Mouse (Mus musculus) heart, embryonic 10.5 days (tissue): ENCODE measurements around the gene Vwf. TPM values are rescaled to one million over a fixed set of nuclear protein-coding genes. Genes with fewer than 3 reads are reported as not detected.

Experiments used
- polyA plus RNA-seq: library from polyadenylated mRNA; unstranded; fragments of >200 nt; fragmentation: Nextera tagmentation; extraction: Ambion mirVana; gene quantifications from 2 replicates; pipeline ENCODE4 v1.2.1, GENCODE M21; 2016

The Vwf gene
- polyA plus RNA-seq, 1 experiment from 2014 or later, result 22.1 TPM

Other genes starting within 250 kb of the Vwf start
- gene Ltbr, start 232.9 kb upstream of the Vwf start, polyA plus RNA-seq, result 37.8 and 40.4 TPM in 2 replicates
- gene Scnn1a, start 226.1 kb upstream of the Vwf start, polyA plus RNA-seq, result 0.65 and 0.98 TPM in 2 replicates
- 33.6 and 35.3 TPM in 2 replicates for gene Tnfrsf1a, start 197.4 kb upstream of the Vwf start, polyA plus RNA-seq
- gene Plekhg6, start 166.0 kb upstream of the Vwf start, polyA plus RNA-seq, result 0.20 TPM in 1 of 2 replicates, not detected in the other
- 70.2 and 73.2 TPM in 2 replicates for gene Cd9, start 52.0 kb upstream of the Vwf start, polyA plus RNA-seq
- 0.38 and 0.42 TPM in 2 replicates for gene Ano2, start 143.6 kb downstream of the Vwf start, polyA plus RNA-seq